Mouse (Mus musculus): Measurements from ENCODE around the gene Lpin2.
A peak's percentile ranks its signal among the peaks of the same experiment; 100 is the strongest.

Lpin2 gene

GRCm38 (mm10) chr17:71265336-71266051 lies 83.1 kb downstream of the Lpin2 start:
- DNase-seq, result no peak

- no peak for DNase-seq
Observed at GRCm38 (mm10) chr17:71267374-71267773, 85.0 kb downstream of the Lpin2 start.

- DNase-seq, result no peak
Observed at GRCm38 (mm10) chr17:71268152-71268551, 85.8 kb downstream of the Lpin2 start.

GRCm38 (mm10) chr17:71268599-71268998 lies 86.2 kb downstream of the Lpin2 start:
- DNase-seq, result peak; percentile 87

- no peak for DNase-seq
Observed at GRCm38 (mm10) chr17:71273901-71274300, 91.5 kb downstream of the Lpin2 start.

GRCm38 (mm10) chr17:71276771-71277170 lies 94.4 kb downstream of the Lpin2 start:
- peak; percentile 63 for DNase-seq

- no peak for DNase-seq
Observed at GRCm38 (mm10) chr17:71277701-71278491, 95.5 kb downstream of the Lpin2 start.

GRCm38 (mm10) chr17:71282716-71283115 lies 100.4 kb downstream of the Lpin2 start:
- DNase-seq, result no peak

GRCm38 (mm10) chr17:71283237-71283636 lies 100.9 kb downstream of the Lpin2 start:
- no peak for DNase-seq

GRCm38 (mm10) chr17:71284890-71285289 lies 102.5 kb downstream of the Lpin2 start:
- DNase-seq, result peak; percentile 70

- DNase-seq, result peak; percentile 71
Observed at GRCm38 (mm10) chr17:71285929-71286328, 103.6 kb downstream of the Lpin2 start.

- no peak for DNase-seq
Observed at GRCm38 (mm10) chr17:71287586-71287985, 105.2 kb downstream of the Lpin2 start.

GRCm38 (mm10) chr17:71288145-71288758 lies 105.9 kb downstream of the Lpin2 start:
- DNase-seq, result peak; percentile 48

- no peak for DNase-seq
Observed at GRCm38 (mm10) chr17:71288808-71289548, 106.6 kb downstream of the Lpin2 start.

GRCm38 (mm10) chr17:71289572-71290176 lies 107.3 kb downstream of the Lpin2 start:
- DNase-seq, result peak; percentile 82

GRCm38 (mm10) chr17:71290486-71291410 lies 108.4 kb downstream of the Lpin2 start:
- peak; percentile 70 for DNase-seq

- DNase-seq, result no peak
Observed at GRCm38 (mm10) chr17:71291897-71292420, 109.6 kb downstream of the Lpin2 start.

GRCm38 (mm10) chr17:71292897-71293296 lies 110.5 kb downstream of the Lpin2 start:
- peak; percentile 38 for DNase-seq

GRCm38 (mm10) chr17:71294570-71294969 lies 112.2 kb downstream of the Lpin2 start:
- no peak for DNase-seq

All from liver (tissue).